Mouse (Mus musculus): ENCODE measurements around the gene Sec14l1.

Gene Sec14l1

GRCm38 (mm10) chr11:117088271-117088991, 26.5 kb upstream of the Sec14l1 start:
- DNase-seq (ENCODE audit: low spot score), result no peak

DNA sequence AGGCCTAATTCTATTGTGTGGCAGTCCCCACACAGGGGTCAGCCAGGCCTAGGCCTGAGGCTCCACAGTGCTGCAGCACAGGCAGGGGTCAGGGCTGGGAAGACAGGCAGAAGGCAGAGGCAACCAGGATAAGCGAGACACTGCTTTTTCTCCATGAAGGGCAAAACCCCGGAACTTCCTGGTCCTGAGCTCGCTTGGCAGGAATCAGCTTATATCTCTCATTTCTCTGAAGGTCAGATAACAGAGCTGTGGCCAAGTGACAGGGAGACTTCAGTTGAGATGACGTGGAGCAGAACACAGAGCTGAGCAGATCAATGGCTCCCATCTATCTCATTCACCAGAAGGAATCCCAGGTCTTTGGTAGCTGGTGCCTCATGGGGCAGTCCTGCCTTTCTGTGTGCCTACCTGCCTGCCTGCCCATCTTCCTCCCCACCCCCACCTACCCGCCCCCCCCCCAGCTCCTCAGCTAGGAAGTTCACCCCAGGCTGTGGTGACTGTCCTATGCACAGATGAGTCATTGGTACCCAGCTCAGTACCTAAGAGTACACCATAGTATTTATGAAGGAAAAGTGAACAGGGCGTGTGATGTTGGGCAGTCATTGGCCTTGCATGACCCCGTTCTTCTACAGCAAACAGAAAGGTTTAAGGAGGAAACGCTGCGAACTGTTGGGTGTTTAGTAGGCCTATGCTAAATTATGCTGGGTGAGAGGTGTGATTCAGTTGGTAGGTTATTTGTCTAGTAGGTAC, 25.1 kb upstream of the Sec14l1 start:
- no peak for DNase-seq (ENCODE audit: low spot score)

DNA sequence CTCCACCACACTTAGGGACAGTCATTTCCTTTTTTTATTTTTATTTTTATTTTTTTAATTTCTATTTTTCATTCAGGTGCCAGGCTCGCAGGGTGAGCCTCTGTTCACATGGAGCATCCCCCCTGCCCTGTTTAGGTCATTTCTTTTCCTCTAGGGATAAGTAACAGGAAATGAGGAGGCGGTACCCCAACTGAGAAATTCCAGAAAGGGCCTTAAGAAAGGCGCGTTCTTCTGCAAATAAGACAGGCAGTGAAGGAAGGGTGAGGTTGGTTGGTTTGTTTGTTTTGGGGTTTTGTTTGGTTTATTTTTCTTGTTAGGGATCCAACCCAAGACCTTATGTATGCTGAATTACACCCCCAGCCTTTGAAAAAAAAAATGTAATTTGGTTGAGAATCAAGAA, 23.6 kb upstream of the Sec14l1 start:
- no peak for DNase-seq (ENCODE audit: low spot score)

DNA sequence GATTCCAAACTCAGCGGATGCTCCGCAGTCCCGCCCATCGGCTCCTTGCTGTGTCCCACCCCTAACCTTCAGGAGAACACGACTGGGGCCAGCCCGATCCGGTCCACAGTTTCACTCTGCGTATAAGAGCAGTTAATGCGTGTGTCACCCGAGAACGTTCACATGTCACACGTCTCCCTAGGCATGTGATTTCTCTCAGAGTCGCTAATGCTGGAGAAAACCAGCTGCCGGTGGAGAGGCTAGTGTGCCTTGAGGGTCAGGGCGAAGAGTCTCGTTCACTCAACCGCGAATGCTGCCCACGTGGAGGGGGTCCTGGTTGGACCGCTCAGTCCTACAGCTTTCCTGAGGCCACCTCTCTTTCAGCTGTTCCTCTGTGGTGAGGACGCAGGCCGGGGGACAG, 23.1 kb upstream of the Sec14l1 start:
- DNase-seq (ENCODE audit: low spot score), result no peak

GRCm38 (mm10) chr11:117092711-117093110, 22.3 kb upstream of the Sec14l1 start:
- DNase-seq (ENCODE audit: low spot score), result no peak

GRCm38 (mm10) chr11:117093900-117094552, 20.9 kb upstream of the Sec14l1 start:
- no peak for DNase-seq (ENCODE audit: low spot score)

GRCm38 (mm10) chr11:117094646-117095045, 20.3 kb upstream of the Sec14l1 start:
- DNase-seq (ENCODE audit: low spot score), result no peak

DNA sequence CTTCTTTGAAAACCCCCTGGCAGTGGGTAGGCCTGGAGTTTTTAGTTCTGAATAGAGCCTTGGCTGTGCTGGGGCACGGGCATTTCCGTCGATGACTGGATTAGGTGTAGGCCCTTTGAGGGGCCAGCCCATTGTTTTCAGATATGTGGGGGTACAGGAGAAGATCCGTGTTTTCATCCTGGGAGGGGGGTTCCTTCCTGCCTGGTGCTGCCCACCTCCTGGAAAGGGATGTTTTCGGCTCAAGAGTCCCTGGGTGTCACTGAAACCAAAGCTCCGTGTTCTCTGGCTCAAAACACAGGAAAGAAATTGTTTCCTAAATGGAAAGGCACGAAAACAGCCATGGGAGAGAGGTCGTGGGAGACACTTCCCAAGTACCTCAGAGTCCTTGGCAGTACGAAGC, 17.9 kb upstream of the Sec14l1 start:
- DNase-seq (ENCODE audit: low spot score), result no peak

DNA sequence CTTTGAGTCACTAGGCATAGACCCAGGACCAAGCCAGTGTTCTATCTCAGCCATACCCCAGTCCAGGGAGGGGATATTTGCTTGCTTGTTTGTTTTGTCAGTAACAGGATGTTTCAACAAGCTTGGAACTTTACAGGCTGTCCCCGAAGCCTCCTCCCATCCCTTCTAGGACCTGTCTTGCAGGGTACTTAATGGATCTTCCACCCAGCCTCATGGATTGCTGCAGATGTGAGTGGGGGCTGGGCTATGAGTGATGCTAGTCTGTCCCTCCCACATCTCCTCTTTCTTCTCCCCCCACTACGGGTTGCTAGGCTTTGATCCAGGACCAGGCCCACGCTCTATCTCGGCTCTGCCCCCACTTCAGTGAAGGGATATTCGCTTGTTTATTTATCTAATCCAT, 16.8 kb upstream of the Sec14l1 start:
- no peak for DNase-seq (ENCODE audit: low spot score)

- no peak for DNase-seq (ENCODE audit: low spot score)
Observed at GRCm38 (mm10) chr11:117098784-117099183, 16.2 kb upstream of the Sec14l1 start.

DNA sequence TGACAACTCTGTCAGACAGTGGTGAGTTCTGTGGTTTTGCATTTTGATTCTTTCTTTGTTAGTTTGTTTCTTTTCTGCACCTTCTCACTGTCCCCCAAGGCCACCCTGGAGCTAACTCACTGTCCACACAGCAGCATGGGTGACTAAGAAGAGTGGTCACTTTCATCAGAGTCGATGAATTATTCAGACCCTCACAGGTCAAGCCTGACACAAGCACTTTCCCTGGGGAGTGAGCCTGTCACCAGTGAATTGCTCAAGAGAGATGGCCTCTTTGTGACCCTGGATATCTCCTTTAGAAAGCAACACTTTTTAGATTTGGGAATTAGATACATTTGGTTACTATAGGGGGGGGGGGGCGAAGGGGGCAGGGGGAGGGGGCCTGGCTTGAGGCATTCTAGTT, 15.6 kb upstream of the Sec14l1 start:
- no peak for DNase-seq (ENCODE audit: low spot score)

DNA sequence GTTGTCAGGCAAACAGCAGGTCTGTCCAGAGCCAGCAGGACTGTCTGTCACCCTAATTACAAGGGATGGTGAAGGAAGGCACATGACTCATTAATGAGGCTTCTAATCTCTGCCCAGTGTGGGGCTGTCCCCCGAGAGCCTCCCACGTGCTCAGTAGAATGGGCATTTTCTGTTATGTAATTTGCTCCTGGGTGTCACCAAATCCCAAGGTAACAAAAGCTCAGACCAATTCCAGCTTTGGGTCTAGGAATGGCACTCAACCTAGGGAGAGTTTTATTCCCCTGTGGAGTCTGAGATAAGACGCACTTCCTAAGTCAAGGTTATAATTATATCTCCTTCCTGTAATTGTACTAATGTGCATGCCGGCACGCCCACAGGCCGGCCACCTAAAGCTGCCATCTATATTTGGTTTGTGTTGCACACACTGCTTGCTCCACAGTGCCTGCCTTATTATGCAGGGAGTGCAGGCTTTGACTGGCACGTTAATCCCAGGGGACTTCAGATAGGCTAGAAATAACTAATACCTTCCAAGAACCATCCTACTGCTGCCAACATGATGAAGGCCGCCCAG, 13.5 kb upstream of the Sec14l1 start:
- DNase-seq (ENCODE audit: low spot score), result no peak

DNA sequence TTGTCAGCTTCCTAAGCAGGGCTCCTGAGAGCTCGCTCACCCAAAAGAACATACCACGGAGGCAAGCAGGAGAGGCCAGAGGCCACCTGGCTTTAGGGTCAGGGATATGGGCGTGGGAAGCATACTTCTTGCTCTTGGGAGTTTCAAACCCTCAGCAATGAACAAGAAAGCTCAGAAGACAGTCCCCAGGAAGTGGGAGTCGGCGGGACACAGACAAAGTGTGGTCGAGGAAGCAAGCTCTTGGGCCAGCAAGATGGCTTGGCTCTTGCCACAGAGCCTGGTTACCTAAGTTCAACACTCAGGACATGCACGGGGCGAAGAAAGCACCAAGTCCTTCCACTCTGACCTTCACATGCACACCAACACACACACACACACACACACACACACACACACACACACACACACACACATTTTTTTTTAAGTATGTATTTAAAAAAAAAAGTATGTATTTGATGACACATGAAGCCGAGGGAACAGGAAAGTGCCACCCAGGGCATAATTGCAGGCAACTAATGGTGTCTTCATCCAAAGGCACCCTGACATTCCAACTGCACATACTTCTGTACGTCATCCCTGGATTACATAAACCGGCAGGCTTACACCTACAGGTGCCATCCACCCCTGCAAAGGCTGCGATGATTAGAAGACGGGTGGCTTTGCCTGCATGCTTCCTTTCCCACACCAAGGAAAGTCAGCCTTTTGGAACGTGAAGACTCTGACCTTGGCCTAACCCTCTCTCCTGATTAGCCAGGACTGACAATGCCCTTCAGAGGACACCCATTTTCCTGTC, 12.8 kb upstream of the Sec14l1 start:
- no peak for DNase-seq (ENCODE audit: low spot score)

GRCm38 (mm10) chr11:117103523-117103922, 11.4 kb upstream of the Sec14l1 start:
- DNase-seq (ENCODE audit: low spot score), result no peak

DNA sequence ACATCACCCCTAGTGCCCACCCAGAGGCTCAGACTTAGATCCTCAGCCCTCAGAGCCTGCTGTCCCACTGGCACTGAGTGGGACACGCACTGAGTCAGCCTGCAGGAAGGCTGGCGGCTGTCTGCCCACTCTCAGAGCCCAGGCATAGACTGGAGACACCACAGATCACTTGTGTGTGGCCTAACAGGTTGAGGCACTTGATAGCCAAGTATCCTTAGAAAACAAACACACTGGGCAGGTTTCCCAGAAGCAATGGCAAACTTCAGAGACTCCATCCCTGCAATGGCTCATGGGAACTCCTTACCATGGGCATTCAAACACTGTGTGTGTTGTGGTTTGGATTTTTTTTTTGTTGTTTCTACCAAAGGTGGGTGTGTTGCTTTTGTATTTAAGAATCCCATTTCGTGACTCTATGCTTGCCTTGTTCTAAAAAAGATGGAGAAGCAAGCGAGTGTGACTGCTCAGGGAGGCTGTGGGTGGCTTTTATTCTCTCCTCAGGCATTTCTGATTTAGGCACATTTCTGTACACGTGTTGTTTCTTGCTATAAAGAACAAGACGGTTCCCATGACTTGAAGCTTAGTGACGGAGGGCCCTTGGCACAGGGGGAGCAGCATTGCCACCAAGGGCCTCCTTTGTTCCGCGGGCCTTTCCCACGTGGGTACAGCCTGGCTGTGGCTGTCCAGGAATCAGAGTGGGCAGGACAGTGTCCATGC, 10.8 kb upstream of the Sec14l1 start:
- DNase-seq (ENCODE audit: low spot score), result no peak

- no peak for DNase-seq (ENCODE audit: low spot score)
Observed at GRCm38 (mm10) chr11:117105315-117105714, 9.7 kb upstream of the Sec14l1 start.

GRCm38 (mm10) chr11:117105850-117106249, 9.1 kb upstream of the Sec14l1 start:
- no peak for DNase-seq (ENCODE audit: low spot score)

- no peak for DNase-seq (ENCODE audit: low spot score)
Observed at GRCm38 (mm10) chr11:117106633-117107334, 8.2 kb upstream of the Sec14l1 start.

DNA sequence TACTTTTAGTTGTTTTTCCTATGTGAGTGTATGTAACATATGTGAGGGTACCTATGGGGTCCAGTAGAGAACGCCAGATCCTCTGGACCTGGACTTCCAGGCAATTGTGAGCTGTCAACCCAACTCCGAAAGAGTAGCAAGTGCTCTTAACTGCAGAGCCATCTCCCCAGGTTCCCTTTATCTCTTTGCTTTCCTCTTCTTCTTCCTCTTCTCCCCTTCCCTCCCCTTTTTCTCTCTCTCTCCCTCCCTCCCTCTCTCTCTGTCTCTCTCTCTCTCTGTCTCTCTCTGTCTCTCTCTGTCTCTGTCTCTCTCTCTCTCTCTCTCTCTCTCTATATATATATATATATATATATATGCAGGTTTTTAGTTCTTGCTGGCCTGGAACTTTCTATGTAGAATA, 7.1 kb upstream of the Sec14l1 start:
- no peak for DNase-seq (ENCODE audit: low spot score)

- no peak for DNase-seq (ENCODE audit: low spot score)
Observed at GRCm38 (mm10) chr11:117108595-117108994, 6.4 kb upstream of the Sec14l1 start.

Data from yolk sac, embryonic 10.5 days (tissue).